Mouse (Mus musculus) hindbrain, embryonic 13.5 days (tissue): ENCODE data around the gene Kif21b. TPM values are rescaled to one million over a fixed set of nuclear protein-coding genes. Genes with fewer than 3 reads are reported as not detected.

Experiments used
- ATAC-seq: fragments of 200-750 bp; cut with Nextera tagmentation; 2 replicates; pipeline ENCODE4 v1.8.0; 2017; ENCODE audit warnings: moderate TSS enrichment; ENCODE audit not compliant: low FRiP score
- H3K27ac ChIP-seq: fragments of 300-500 bp; sonication (generic); 2 replicates; pipeline ENCODE4 v1.5.1; 2015; ENCODE audit warnings: inconsistent platforms, mild to moderate bottlenecking, moderate library complexity
- H3K27me3 ChIP-seq: fragments of 300-500 bp; sonication (generic); 2 replicates; pipeline ENCODE4 v1.6.1; 2015; ENCODE audit warnings: mild to moderate bottlenecking, inconsistent platforms
- H3K36me3 ChIP-seq: fragments of 300-500 bp; sonication (generic); 2 replicates; pipeline ENCODE4 v1.6.1; 2015; ENCODE audit warnings: mild to moderate bottlenecking, inconsistent platforms
- H3K4me1 ChIP-seq: fragments of 300-500 bp; sonication (generic); replicated peaks from 2 replicates; pipeline ENCODE4 v1.6.1; 2015; ENCODE audit warnings: inconsistent platforms
- H3K4me2 ChIP-seq: fragments of 300-500 bp; sonication (generic); 2 replicates; pipeline ENCODE4 v1.6.1; 2015; ENCODE audit warnings: inconsistent platforms, mild to moderate bottlenecking, moderate library complexity
- H3K4me3 ChIP-seq: fragments of 300-500 bp; sonication (generic); 2 replicates; pipeline ENCODE4 v1.5.1; 2015; ENCODE audit warnings: mild to moderate bottlenecking, inconsistent platforms
- H3K9ac ChIP-seq: fragments of 300-500 bp; sonication (generic); 2 replicates; pipeline ENCODE4 v1.6.1; 2015; ENCODE audit warnings: mild to moderate bottlenecking, inconsistent platforms
- H3K9me3 ChIP-seq: fragments of 300-500 bp; sonication (generic); 2 replicates; pipeline ENCODE4 v1.6.1; 2016; ENCODE audit warnings: inconsistent platforms
- WGBS: fragments of 180-500 bp; shearing (Covaris S2); methylation state at CpG from one replicate; pipeline ENCODE4 v1.1.7; 2015; 5-methylcytosine and 5-hydroxymethylcytosine counted together
- polyA plus RNA-seq: library from polyadenylated mRNA; unstranded; fragments of >200 nt; fragmentation: Nextera tagmentation; extraction: Ambion mirVana; gene quantifications from 2 replicates; pipeline ENCODE4 v1.2.1, GENCODE M21; 2015

The Kif21b gene
- polyA plus RNA-seq, 1 experiment from 2014 or later: 43.7 TPM

GRCm38 (mm10) chr1:136117069-136117468 is 14.1 kb upstream of the Kif21b start:
- Histone ChIP-seq H3K4me1 (peaks cover 17% of the 10 kb centered on the region), H3K4me2 (no peak overlapping the region), H3K27me3 (peaks cover 3% of the 10 kb centered on the region; the same call in 1 of the 2 replicates), H3K27ac (no peak overlapping the region), H3K9ac (no peak overlapping the region), H3K36me3 (no peaks in the 10 kb centered on the region), H3K4me3 (no peak overlapping the region), H3K9me3 (no peaks in the 10 kb centered on the region)
- ATAC-seq: no peak
- 87% methylated on average over 9 of the region's 9 CpGs for WGBS

- H3K4me1 ChIP-seq: peaks cover 17% of the 10 kb centered on the region
- H3K36me3 ChIP-seq: no peaks in the 10 kb centered on the region
- H3K4me3 ChIP-seq: no peak overlapping the region
- ATAC-seq: peak; percentile 23; the same call in 1 of the 2 replicates
- H3K27ac ChIP-seq: no peak overlapping the region
- no peak overlapping the region for H3K9ac ChIP-seq
- H3K27me3 ChIP-seq: no peaks in the 10 kb centered on the region
- WGBS: 39% methylated on average over 8 of the region's 8 CpGs
- no peak overlapping the region for H3K4me2 ChIP-seq
- no peaks in the 10 kb centered on the region for H3K9me3 ChIP-seq
These were observed 12.3 kb upstream of the Kif21b start for GRCm38 (mm10) chr1:136118875-136119274.

GRCm38 (mm10) chr1:136119571-136120262 is 11.5 kb upstream of the Kif21b start:
- ATAC-seq: 0 out of 2 replicates have a peak, but pooled peaks have one; percentile 40
- no peaks in the 10 kb centered on the region for H3K27me3 ChIP-seq
- H3K36me3 ChIP-seq: no peaks in the 10 kb centered on the region
- no peak overlapping the region for H3K9ac ChIP-seq
- WGBS: 68% methylated on average over 7 of the region's 7 CpGs
- H3K4me3 ChIP-seq: no peak overlapping the region
- peaks cover 17% of the 10 kb centered on the region for H3K4me1 ChIP-seq
- H3K27ac ChIP-seq: no peak overlapping the region
- H3K4me2 ChIP-seq: no peak overlapping the region
- no peaks in the 10 kb centered on the region for H3K9me3 ChIP-seq

GRCm38 (mm10) chr1:136120263-136120603 is 11.0 kb upstream of the Kif21b start:
- Histone ChIP-seq H3K4me1 (peaks cover 17% of the 10 kb centered on the region), H3K36me3 (no peaks in the 10 kb centered on the region), H3K4me3 (no peak overlapping the region), H3K9ac (no peak overlapping the region), H3K9me3 (no peaks in the 10 kb centered on the region), H3K27ac (no peak overlapping the region), H3K4me2 (no peak overlapping the region), H3K27me3 (no peaks in the 10 kb centered on the region)
- no peak for ATAC-seq
- WGBS: 70% methylated on average over 1 of the region's 1 CpGs

- no peak overlapping the region for H3K9ac ChIP-seq
- H3K9me3 ChIP-seq: no peaks in the 10 kb centered on the region
- no peak for ATAC-seq
- H3K4me1 ChIP-seq: peaks cover 17% of the 10 kb centered on the region
- no peaks in the 10 kb centered on the region for H3K27me3 ChIP-seq
- no peak overlapping the region for H3K4me3 ChIP-seq
- no peak overlapping the region for H3K4me2 ChIP-seq
- no peak overlapping the region for H3K27ac ChIP-seq
- 53% methylated on average over 6 of the region's 6 CpGs for WGBS
- no peaks in the 10 kb centered on the region for H3K36me3 ChIP-seq
These were observed 10.4 kb upstream of the Kif21b start for GRCm38 (mm10) chr1:136120785-136121184.

GRCm38 (mm10) chr1:136122030-136122429 is 9.2 kb upstream of the Kif21b start:
- WGBS: 72% methylated on average over 8 of the region's 8 CpGs
- Histone ChIP-seq H3K27ac (no peak overlapping the region), H3K9ac (no peak overlapping the region), H3K9me3 (no peaks in the 10 kb centered on the region), H3K36me3 (no peaks in the 10 kb centered on the region), H3K4me2 (no peak overlapping the region), H3K4me3 (no peak overlapping the region), H3K27me3 (no peaks in the 10 kb centered on the region), H3K4me1 (peaks cover 17% of the 10 kb centered on the region)
- no peak for ATAC-seq

GRCm38 (mm10) chr1:136126159-136126765 is 4.9 kb upstream of the Kif21b start:
- H3K9ac ChIP-seq: no peak overlapping the region
- no peaks in the 10 kb centered on the region for H3K9me3 ChIP-seq
- no peak overlapping the region for H3K4me3 ChIP-seq
- no peaks in the 10 kb centered on the region for H3K36me3 ChIP-seq
- H3K4me2 ChIP-seq: no peak overlapping the region
- peaks cover 12% of the 10 kb centered on the region; the same call in 1 of the 2 replicates for H3K27me3 ChIP-seq
- 82% methylated on average over 10 of the region's 10 CpGs for WGBS
- no peak for ATAC-seq
- H3K27ac ChIP-seq: no peak overlapping the region
- H3K4me1 ChIP-seq: peaks cover 29% of the 10 kb centered on the region

GRCm38 (mm10) chr1:136126895-136127294 is 4.3 kb upstream of the Kif21b start:
- Histone ChIP-seq H3K9me3 (no peaks in the 10 kb centered on the region), H3K9ac (no peak overlapping the region), H3K27me3 (peaks cover 12% of the 10 kb centered on the region; the same call in 1 of the 2 replicates), H3K36me3 (no peaks in the 10 kb centered on the region), H3K4me1 (peaks cover 29% of the 10 kb centered on the region), H3K27ac (no peak overlapping the region), H3K4me2 (no peak overlapping the region), H3K4me3 (no peak overlapping the region)
- 88% methylated on average over 10 of the region's 10 CpGs for WGBS
- no peak for ATAC-seq

GRCm38 (mm10) chr1:136127856-136128255 is 3.3 kb upstream of the Kif21b start:
- Histone ChIP-seq H3K9me3 (no peaks in the 10 kb centered on the region), H3K4me1 (peaks cover 38% of the 10 kb centered on the region), H3K4me2 (no peak overlapping the region), H3K9ac (no peak overlapping the region), H3K4me3 (no peak overlapping the region), H3K27me3 (peaks cover 12% of the 10 kb centered on the region; the same call in 1 of the 2 replicates), H3K36me3 (no peaks in the 10 kb centered on the region), H3K27ac (no peak overlapping the region)
- 77% methylated on average over 3 of the region's 3 CpGs for WGBS
- ATAC-seq: no peak

GRCm38 (mm10) chr1:136128416-136128815 is 2.8 kb upstream of the Kif21b start:
- Histone ChIP-seq H3K27ac (no peak overlapping the region), H3K4me3 (no peak overlapping the region), H3K9me3 (no peaks in the 10 kb centered on the region), H3K9ac (no peak overlapping the region), H3K27me3 (peaks cover 12% of the 10 kb centered on the region; the same call in 1 of the 2 replicates), H3K4me1 (peaks cover 43% of the 10 kb centered on the region), H3K36me3 (no peaks in the 10 kb centered on the region), H3K4me2 (no peak overlapping the region)
- 53% methylated on average over 5 of the region's 5 CpGs for WGBS
- ATAC-seq: no peak

GRCm38 (mm10) chr1:136128944-136129589 is 2.1 kb upstream of the Kif21b start:
- Histone ChIP-seq H3K9me3 (no peaks in the 10 kb centered on the region), H3K4me2 (no peak overlapping the region)

GRCm38 (mm10) chr1:136130107-136130506 is 1.1 kb upstream of the Kif21b start:
- Histone ChIP-seq H3K4me1 (peaks cover 60% of the 10 kb centered on the region), H3K9me3 (no peaks in the 10 kb centered on the region), H3K36me3 (no peaks in the 10 kb centered on the region), H3K4me3 (peak overlapping the region; percentile 94), H3K27me3 (peaks cover 12% of the 10 kb centered on the region; the same call in 1 of the 2 replicates), H3K9ac (peak overlapping the region; percentile 99), H3K4me2 (peak overlapping the region; percentile 82), H3K27ac (0 out of 2 replicates have a peak overlapping the region, but pooled peaks have one; percentile 97)
- 54% methylated on average over 3 of the region's 3 CpGs for WGBS
- ATAC-seq: no peak

More at GRCm38 (mm10) chr1:136128944-136129589, 2.1 kb upstream of the Kif21b start:
- Histone ChIP-seq H3K27ac (0 out of 2 replicates have a peak overlapping the region, but pooled peaks have one; percentile 8), H3K27me3 (peaks cover 12% of the 10 kb centered on the region; the same call in 1 of the 2 replicates), H3K4me1 (peaks cover 50% of the 10 kb centered on the region), H3K4me3 (no peak overlapping the region), H3K9ac (peak overlapping the region; percentile 43; the same call in 1 of the 2 replicates), H3K36me3 (no peaks in the 10 kb centered on the region)
- no peak for ATAC-seq
- WGBS: 55% methylated on average over 4 of the region's 4 CpGs
